Mouse (Mus musculus) layer of hippocampus, adult 2 months (tissue): Measurements from ENCODE around the gene Vps4a. TPM values are rescaled to one million over a fixed set of nuclear protein-coding genes. Genes with fewer than 3 reads are reported as not detected.

ENCODE experiments used
- DNase-seq, 2 experiments: peaks; one replicate each; pipeline ENCODE4 v3.0.0; 2022; ENCODE audit warnings: low spot score in 2 of 2
- H3K27ac ChIP-seq: fragments of 200-600 bp; 2 replicates; pipeline ENCODE4 v1.8.1; 2022
- H3K4me3 ChIP-seq: fragments of 200-600 bp; 2 replicates; pipeline ENCODE4 v1.8.1; 2022; ENCODE audit warnings: mild to moderate bottlenecking
- CTCF ChIP-seq: fragments of 200-600 bp; conservative IDR thresholded peaks from 2 replicates; pipeline ENCODE4 v1.8.1; 2022; ENCODE audit warnings: antibody characterized with exemption, mild to moderate bottlenecking, moderate library complexity
- total RNA-seq, 2 experiments: library from RNA; stranded (reverse); gene quantifications; 2 replicates each; pipeline ENCODE4 v1.2.3; 2021

The Vps4a gene
- total RNA-seq, 2 experiments from 2014 or later = 112 to 116 TPM

- TF ChIP-seq CTCF = no peak
- peak overlapping the region; percentile 93 for H3K4me3 ChIP-seq
- no peak for DNase-seq
- peak overlapping the region; percentile 76 for H3K27ac ChIP-seq
Measured at GRCm38 (mm10) chr8:107056973-107057369, 25.9 kb downstream of the Vps4a start.

DNA sequence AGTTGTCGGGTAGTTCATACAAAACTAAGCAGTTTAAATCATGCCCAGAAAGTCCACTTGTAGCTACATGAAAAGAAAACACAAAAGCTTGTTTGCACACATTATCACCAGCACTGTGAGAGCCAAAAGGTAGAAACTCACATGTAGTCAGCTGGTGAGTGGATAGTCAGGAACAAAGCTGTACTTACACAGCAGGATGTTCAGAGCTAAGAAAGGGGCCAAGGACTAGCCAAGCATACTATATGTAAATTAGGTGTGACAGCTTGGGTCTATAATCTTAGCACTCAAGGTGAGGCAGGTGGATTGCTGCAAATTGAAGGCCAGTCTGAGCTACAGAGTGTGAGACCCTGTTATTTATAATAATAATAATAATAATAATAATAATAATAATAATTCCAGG is 31.6 kb downstream of the Vps4a start:
- Histone ChIP-seq H3K4me3 (no peak overlapping the region), H3K27ac (no peak overlapping the region)
- DNase-seq = no peak
- no peak for TF ChIP-seq CTCF

DNA sequence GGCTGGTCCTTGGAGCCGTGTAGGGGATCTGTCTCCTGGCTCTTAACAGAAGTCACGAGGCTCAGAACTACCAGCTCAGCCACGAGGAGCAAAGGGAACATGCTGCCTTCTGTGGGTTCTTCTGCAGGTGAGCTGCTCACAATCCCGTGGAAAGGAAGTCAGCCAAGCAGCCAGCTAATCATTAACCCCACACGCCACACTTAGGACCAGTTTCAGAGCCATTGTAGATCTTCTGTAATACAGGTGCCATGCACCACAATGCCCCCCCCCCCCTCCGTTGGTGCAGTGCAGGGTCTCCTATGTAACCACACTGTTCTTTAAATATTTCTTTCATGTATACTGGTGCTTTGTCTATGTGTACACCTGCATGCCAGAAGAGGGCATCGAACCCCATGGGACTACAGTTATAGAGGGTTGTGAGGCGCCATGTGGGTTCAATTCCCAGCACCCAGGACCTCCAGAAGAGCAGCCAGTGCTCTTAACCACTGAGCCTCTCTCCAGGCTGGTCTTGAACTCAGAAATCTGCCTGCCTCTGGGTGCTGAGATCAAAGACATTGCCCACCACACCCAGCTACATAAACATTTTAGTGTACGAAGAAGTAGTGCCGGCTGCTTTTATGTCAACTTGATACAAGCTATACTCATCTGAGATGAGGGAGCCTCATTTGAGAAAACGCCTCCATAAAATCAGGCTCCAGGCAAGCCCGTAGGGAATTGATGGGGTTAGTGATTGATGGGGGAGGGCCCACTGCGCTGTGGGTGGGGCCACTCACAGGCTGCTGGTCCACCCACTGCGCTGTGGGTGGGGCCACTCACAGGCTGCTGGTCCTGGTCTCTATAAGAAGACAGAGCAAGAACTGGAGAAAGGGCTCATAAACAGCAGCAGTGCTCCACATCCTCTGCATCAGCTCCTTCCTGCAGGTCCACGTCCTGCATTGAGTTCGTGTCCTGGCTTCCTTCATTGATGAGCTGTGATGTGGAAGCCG is 34.8 kb downstream of the Vps4a start, which contains the start of gene Tmed6:
Tmed6 (minus strand) TSS at position 134 of the 986 bp plus-strand sequence.
- no peak for DNase-seq
- TF ChIP-seq CTCF = no peak

GRCm38 (mm10) chr8:107073706-107074105 is 42.7 kb downstream of the Vps4a start:
- TF ChIP-seq CTCF = no peak
- Histone ChIP-seq H3K4me3 (no peak overlapping the region), H3K27ac (no peak overlapping the region)
- DNase-seq = no peak

More for the DNA sequence above, 34.8 kb downstream of the Vps4a start, which contains the start of gene Tmed6:
- Histone ChIP-seq H3K4me3 (no peak within 1 kb of the TSS), H3K27ac (no peak within 1 kb of the TSS)

- TF ChIP-seq CTCF = no peak
- no peak overlapping the region for H3K27ac ChIP-seq
- H3K4me3 ChIP-seq = no peak overlapping the region
- DNase-seq = no peak
Measured at GRCm38 (mm10) chr8:107074128-107074527, 43.1 kb downstream of the Vps4a start.

GRCm38 (mm10) chr8:107076239-107076888 is 45.3 kb downstream of the Vps4a start:
- H3K27ac ChIP-seq = no peak overlapping the region
- TF ChIP-seq CTCF = no peak

DNA sequence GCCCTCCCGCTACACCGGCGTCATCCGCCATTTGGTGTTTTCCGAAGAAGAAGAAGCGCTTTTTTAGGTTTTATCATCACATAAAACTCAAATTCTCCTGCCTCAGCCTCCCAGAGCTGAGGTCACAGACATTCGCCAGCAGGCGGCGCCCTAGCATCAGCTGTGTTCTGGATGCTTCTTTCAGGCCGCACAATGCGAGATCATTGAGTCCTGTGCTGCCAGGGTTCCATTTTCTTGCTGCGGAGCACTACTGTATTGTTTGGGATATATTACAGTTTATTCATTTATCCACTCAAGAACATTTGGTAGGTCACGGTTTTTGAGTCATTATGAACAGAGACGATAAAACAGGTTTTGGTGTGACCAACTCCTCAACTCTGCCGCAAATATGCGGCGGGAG is 54.3 kb downstream of the Vps4a start:
- Histone ChIP-seq H3K27ac (no peak overlapping the region), H3K4me3 (no peak overlapping the region)
- no peak for DNase-seq
- peak; percentile 54 for TF ChIP-seq CTCF

More at GRCm38 (mm10) chr8:107076239-107076888, 45.3 kb downstream of the Vps4a start:
- no peak overlapping the region for H3K4me3 ChIP-seq
- no peak for DNase-seq

- TF ChIP-seq CTCF = no peak
Measured at GRCm38 (mm10) chr8:107086018-107086417, 55.0 kb downstream of the Vps4a start.

DNA sequence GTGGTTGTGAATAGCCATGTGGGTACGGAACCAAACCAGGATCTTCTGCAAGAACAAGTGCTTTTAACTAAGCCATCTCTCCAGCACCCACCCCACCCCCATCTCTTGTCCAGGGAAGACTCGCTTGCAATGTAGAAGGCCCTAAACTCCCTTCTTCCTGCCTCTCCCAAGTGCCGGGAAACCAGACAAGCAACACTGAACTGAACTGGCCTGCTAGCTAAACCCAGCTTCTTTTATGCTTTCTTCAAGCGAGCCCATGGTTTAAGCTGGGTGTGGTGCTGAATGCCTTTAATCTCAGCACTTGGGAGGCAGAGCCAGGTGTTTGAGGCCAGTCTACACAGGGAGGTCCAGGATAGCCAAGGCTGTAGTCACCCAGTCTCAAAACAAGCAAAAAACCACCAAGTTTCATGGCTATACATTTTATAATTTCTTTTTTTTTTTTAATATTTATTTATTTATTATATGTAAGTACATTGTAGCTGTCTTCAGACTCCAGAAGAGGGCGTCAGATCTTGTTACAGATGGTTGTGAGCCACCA is 57.6 kb downstream of the Vps4a start:
- Histone ChIP-seq H3K27ac (no peak overlapping the region), H3K4me3 (no peak overlapping the region)
- TF ChIP-seq CTCF = no peak
- no peak for DNase-seq

More at GRCm38 (mm10) chr8:107086018-107086417, 55.0 kb downstream of the Vps4a start:
- H3K4me3 ChIP-seq = no peak overlapping the region
- no peak overlapping the region for H3K27ac ChIP-seq
- DNase-seq = no peak

DNA sequence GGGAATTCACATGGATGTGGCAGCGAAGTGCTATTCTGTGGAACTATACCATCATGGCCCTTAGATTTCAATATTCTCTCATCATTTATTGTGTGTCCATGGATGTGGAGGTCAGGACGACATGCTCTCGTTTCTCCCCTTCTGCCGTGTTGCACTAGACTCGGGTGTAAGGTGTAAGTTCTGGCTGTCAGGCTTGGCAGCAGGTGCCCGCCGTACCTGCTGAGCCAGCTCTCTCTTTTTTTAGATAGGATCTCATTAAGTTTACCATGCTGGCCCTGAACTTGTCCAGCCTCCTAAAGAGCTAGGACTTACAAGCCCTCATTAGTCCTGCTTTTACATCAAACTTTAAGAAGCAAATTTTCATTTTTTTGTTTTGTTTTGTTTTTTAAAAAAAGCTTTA is 59.5 kb downstream of the Vps4a start:
- TF ChIP-seq CTCF = no peak
- Histone ChIP-seq H3K4me3 (no peak overlapping the region), H3K27ac (no peak overlapping the region)
- no peak for DNase-seq

Other genes with a start within 250 kb of the Vps4a start
- 1 to 10 TPM; 1.3 to 1.9 TPM for gene Has3, start 161.0 kb upstream of the Vps4a start, total RNA-seq
- 10 to 100 TPM; 43.4 to 47.9 TPM for gene Utp4, start 137.6 kb upstream of the Vps4a start, total RNA-seq
- gene Sntb2, start 95.5 kb upstream of the Vps4a start, total RNA-seq = 10 to 100 TPM; 24.8 to 24.9 TPM
- gene Pdf, start 17.4 kb downstream of the Vps4a start, total RNA-seq = 10 to 100 TPM; 25.2 to 26.1 TPM
- 10 to 100 TPM; 27.8 to 32.5 TPM for gene Cog8, start 25.5 kb downstream of the Vps4a start, total RNA-seq
- gene Nip7, start 25.7 kb downstream of the Vps4a start, total RNA-seq = 10 to 100 TPM; 43.5 to 46.2 TPM
- under 1 TPM in 1 of 2 experiments, not detected in 1; 0.42 TPM for gene Tmed6, start 34.4 kb downstream of the Vps4a start, total RNA-seq
- 10 to 100 TPM; 32.7 to 39.2 TPM for gene Terf2, start 65.3 kb downstream of the Vps4a start, total RNA-seq
- 100 to 1,000 TPM; 103 to 104 TPM for gene Cyb5b, start 119.4 kb downstream of the Vps4a start, total RNA-seq